Mouse (Mus musculus) small intestine, adult 2 months (tissue): ENCODE results near the gene Mapkapk3.

Experiments
- CTCF ChIP-seq: fragments of 200-500 bp; IDR thresholded peaks from 2 replicates; pipeline ENCODE4 v1.5.1; 2012; ENCODE audit warnings: low read depth, mild to moderate bottlenecking, control low read depth, inconsistent platforms, low read length, moderate library complexity, mixed read lengths; ENCODE audit not compliant: insufficient replicate concordance, insufficient read length; ENCODE audit errors: extremely low read depth
- POLR2A ChIP-seq: fragments of 200-500 bp; IDR thresholded peaks from 2 replicates; pipeline ENCODE4 v1.6.1; 2012; ENCODE audit warnings: low read depth, mild to moderate bottlenecking, control low read depth, inconsistent platforms, low read length, moderate library complexity

DNA sequence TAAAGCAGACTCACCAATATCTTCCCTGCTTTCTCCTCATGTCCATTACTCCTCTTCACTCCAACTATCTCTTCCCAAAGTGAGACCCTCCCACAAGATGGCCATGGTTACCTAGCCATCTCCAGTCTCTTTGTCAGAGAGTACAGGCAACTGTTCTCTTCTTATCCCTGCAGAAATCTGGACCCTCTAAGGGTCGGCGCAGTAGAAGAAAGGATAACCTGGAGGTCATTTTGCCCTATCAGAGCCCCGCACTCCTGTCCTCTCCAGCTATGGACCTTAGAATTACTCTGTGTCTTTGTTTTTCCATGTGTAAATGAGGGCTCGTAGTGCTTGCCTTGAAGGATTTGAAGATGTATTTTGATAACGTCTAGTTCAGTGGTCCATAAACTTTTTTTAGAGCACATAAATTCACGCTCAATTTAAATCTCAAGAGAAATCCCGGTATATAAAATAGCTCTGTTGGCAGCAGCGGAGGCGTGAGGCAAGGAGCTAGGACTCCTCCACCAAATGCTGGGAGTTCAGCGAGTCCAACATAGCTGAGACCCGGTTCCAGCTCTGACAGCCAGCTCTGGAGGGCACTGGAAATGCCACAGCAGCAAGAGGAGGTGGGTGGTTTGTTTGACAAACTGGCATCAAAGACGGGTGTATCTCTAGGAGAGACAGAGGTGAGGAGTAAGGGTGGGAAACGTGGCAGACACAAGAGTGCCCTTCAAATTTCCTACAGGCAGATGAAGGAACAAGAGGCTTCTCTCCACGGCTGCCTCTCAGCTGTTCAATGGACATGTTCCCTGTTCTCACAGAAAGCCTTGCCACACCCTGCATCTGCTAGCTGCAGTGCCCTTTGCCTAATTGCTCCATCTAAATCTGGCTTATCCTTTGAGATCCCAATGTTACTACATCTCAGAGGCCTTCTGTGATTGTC is 39.0 kb downstream of the Mapkapk3 start:
- TF ChIP-seq POLR2A (no peak), CTCF (no peak)
